Mouse (Mus musculus): Measurements from ENCODE around the gene Btbd9. TPM values are rescaled to one million over a fixed set of nuclear protein-coding genes. Genes with fewer than 3 reads are reported as not detected.

The Btbd9 gene
- polyA plus RNA-seq, 1 experiment from 2014 or later: 40.9 TPM

DNA sequence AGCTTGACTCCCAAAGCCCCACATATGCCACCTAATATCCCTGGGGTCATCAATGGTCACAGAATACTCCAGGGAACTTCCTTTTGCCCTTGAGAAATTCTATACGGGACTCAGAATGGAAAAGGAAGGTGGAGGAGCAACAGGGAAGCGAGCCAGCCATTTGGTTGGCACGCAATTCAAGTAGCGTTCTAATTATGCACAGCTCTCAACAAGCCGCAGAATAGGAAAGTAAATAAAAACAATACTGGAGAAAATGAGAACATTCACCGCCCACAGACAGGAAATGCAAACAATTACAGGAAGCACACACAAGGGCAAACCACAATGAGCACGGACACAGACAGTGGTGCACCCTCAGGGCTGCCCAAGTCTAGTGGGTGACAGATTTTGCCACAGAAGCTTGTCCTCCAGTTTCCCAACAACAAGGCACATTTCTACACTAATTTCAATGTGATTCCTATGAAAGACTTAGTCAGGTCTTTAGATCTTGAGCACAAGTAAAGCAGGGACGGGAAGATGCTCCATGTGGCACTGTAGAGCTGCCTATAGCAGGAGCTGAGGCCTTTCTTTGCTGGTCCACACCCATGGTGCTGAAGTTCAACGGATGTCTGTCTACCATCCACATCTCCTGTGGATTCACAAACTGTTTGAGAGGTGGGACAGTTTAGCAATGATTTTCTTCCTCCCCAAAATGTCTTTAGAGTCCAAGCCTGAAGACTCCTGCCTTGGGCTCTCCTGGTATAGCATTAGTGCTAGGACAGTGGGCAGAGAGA lies 232.4 kb downstream of the Btbd9 start:
- no peak overlapping the region for H3K27ac ChIP-seq (replicated peaks in 1 of 2; ENCODE audit: control insufficient read depth in 1 of 2, insufficient read depth in 1 of 2, low read depth in 2 of 2, low read length in 2 of 2)
- peaks cover 13 to 14% of the 10 kb centered on the region in 2 experiments for H3K4me1 ChIP-seq (ENCODE audit: control insufficient read depth in 2 of 2, insufficient read depth in 2 of 2, low read length in 2 of 2)
- 76% methylated on average over 9 of the region's 9 CpGs for WGBS
- H3K9me3 ChIP-seq (ENCODE audit: control insufficient read depth, low read length): no peaks in the 10 kb centered on the region
- no peak for ATAC-seq (ENCODE audit: insufficient number of reproducible peaks, insufficient read depth, low FRiP score, low read depth)
- H3K4me3 ChIP-seq (ENCODE audit: control insufficient read depth in 1 of 2, insufficient read depth in 1 of 2, low read depth in 1 of 2, low read length in 2 of 2): no peak overlapping the region
- no peaks in the 10 kb centered on the region for H3K27me3 ChIP-seq (ENCODE audit: control insufficient read depth, insufficient read depth, low read length)
- no peaks in the 10 kb centered on the region for H3K36me3 ChIP-seq (ENCODE audit: control insufficient read depth, insufficient read depth, low read length)
- no peak overlapping the region for H3K9ac ChIP-seq (ENCODE audit: low read length)
- H3K4me2 ChIP-seq (ENCODE audit: low read length): no peak overlapping the region

DNA sequence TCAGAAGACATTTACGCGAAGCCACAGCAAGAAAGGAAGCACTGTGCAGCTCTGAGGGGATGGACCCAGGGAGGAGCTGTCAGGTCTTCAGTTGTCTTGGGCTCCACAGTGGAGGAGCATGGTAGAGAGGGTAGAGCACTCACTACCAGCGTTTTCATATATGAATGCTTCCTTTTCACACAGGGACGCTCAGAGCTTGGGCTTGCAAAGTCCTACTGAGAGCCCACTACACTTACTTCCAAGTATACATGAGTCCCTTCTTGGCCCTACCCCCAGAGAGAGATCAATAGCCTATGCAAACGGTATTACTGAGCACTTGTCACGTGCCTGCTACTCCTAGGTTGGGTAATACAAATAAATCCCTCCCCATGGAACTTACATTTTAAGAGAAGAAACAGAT lies 234.7 kb downstream of the Btbd9 start:
- no peak for ATAC-seq (ENCODE audit: insufficient number of reproducible peaks, insufficient read depth, low FRiP score, low read depth)
- Histone ChIP-seq H3K4me3 (ENCODE audit: control insufficient read depth in 1 of 2, insufficient read depth in 1 of 2, low read depth in 1 of 2, low read length in 2 of 2) (no peak overlapping the region), H3K4me1 (ENCODE audit: control insufficient read depth in 2 of 2, insufficient read depth in 2 of 2, low read length in 2 of 2) (peaks cover under 1 to 4% of the 10 kb centered on the region in 2 experiments; a peak in 2 of 4 replicates), H3K36me3 (ENCODE audit: control insufficient read depth, insufficient read depth, low read length) (no peaks in the 10 kb centered on the region), H3K9me3 (ENCODE audit: control insufficient read depth, low read length) (no peaks in the 10 kb centered on the region), H3K9ac (ENCODE audit: low read length) (no peak overlapping the region), H3K4me2 (ENCODE audit: low read length) (no peak overlapping the region), H3K27me3 (ENCODE audit: control insufficient read depth, insufficient read depth, low read length) (no peaks in the 10 kb centered on the region), H3K27ac (replicated peaks in 1 of 2; ENCODE audit: control insufficient read depth in 1 of 2, insufficient read depth in 1 of 2, low read depth in 2 of 2, low read length in 2 of 2) (no peak overlapping the region)
- 87% methylated on average over 6 of the region's 6 CpGs for WGBS

DNA sequence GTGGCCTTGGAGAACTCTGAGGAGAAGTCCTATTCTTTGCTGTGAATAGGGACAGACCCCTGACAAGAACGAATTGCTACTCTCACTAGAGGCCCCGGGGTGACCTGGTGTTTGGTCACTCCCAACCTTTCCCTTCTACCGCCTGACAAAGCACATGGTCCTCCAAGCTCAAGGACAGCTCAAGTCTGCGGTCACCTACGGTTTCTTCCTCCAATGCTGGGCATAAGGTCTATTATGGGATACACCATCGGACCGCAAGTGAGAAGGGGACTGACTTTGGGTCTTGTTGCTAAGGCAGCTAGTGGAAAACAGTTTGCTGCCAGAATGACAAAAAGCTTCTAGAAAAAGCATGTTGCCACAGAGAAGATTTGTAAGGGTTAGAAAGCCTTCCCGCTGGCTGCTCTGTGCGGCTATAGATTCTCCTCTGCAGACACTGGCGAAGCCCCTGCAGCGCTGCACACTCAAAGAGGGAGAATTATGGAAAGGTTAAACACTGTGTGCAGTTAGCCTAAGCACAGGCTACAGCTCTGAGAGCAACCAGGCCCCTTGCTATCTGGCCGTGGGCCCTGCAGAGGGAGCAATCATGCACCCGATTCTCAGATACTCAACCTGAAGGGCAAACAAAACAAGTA lies 235.7 kb downstream of the Btbd9 start:
- no peak overlapping the region for H3K4me3 ChIP-seq (ENCODE audit: control insufficient read depth in 1 of 2, insufficient read depth in 1 of 2, low read depth in 1 of 2, low read length in 2 of 2)
- H3K4me1 ChIP-seq (ENCODE audit: control insufficient read depth in 2 of 2, insufficient read depth in 2 of 2, low read length in 2 of 2): peaks cover 4 to 5% of the 10 kb centered on the region in 2 experiments; a peak in 3 of 4 replicates
- no peaks in the 10 kb centered on the region for H3K36me3 ChIP-seq (ENCODE audit: control insufficient read depth, insufficient read depth, low read length)
- no peak overlapping the region for H3K9ac ChIP-seq (ENCODE audit: low read length)
- no peaks in the 10 kb centered on the region for H3K27me3 ChIP-seq (ENCODE audit: control insufficient read depth, insufficient read depth, low read length)
- no peak overlapping the region for H3K27ac ChIP-seq (replicated peaks in 1 of 2; ENCODE audit: control insufficient read depth in 1 of 2, insufficient read depth in 1 of 2, low read depth in 2 of 2, low read length in 2 of 2)
- 71% methylated on average over 13 of the region's 13 CpGs for WGBS
- H3K4me2 ChIP-seq (ENCODE audit: low read length): no peak overlapping the region
- no peaks in the 10 kb centered on the region for H3K9me3 ChIP-seq (ENCODE audit: control insufficient read depth, low read length)
- ATAC-seq (ENCODE audit: insufficient number of reproducible peaks, insufficient read depth, low FRiP score, low read depth): no peak

DNA sequence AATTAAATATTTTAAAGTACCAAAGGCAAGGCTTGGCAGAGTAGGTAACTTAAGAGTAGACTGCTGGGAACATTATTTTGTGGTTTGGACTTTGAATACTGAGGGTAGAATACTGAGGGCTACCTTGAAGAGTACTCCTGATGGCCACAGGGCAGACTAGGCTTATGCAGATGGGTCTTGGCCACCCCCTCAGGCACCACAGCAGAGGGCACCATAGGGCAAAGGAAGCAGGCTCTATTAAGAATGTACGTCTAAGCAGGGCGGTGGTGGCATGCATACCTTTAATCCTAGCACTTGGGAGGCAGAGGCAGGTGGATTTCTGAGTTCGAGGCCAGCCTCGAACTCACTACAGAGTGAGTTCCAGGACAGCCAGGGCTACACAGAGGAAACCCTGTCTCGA lies 237.0 kb downstream of the Btbd9 start:
- no peaks in the 10 kb centered on the region for H3K9me3 ChIP-seq (ENCODE audit: control insufficient read depth, low read length)
- 93% methylated on average over 5 of the region's 5 CpGs for WGBS
- ATAC-seq (ENCODE audit: insufficient number of reproducible peaks, insufficient read depth, low FRiP score, low read depth): no peak
- H3K27ac ChIP-seq (replicated peaks in 1 of 2; ENCODE audit: control insufficient read depth in 1 of 2, insufficient read depth in 1 of 2, low read depth in 2 of 2, low read length in 2 of 2): no peak overlapping the region
- H3K27me3 ChIP-seq (ENCODE audit: control insufficient read depth, insufficient read depth, low read length): no peaks in the 10 kb centered on the region
- H3K9ac ChIP-seq (ENCODE audit: low read length): no peak overlapping the region
- H3K4me1 ChIP-seq (ENCODE audit: control insufficient read depth in 2 of 2, insufficient read depth in 2 of 2, low read length in 2 of 2): peaks cover 4 to 5% of the 10 kb centered on the region in 2 experiments; a peak in 3 of 4 replicates
- H3K4me2 ChIP-seq (ENCODE audit: low read length): no peak overlapping the region
- H3K4me3 ChIP-seq (ENCODE audit: control insufficient read depth in 1 of 2, insufficient read depth in 1 of 2, low read depth in 1 of 2, low read length in 2 of 2): no peak overlapping the region
- no peaks in the 10 kb centered on the region for H3K36me3 ChIP-seq (ENCODE audit: control insufficient read depth, insufficient read depth, low read length)

DNA sequence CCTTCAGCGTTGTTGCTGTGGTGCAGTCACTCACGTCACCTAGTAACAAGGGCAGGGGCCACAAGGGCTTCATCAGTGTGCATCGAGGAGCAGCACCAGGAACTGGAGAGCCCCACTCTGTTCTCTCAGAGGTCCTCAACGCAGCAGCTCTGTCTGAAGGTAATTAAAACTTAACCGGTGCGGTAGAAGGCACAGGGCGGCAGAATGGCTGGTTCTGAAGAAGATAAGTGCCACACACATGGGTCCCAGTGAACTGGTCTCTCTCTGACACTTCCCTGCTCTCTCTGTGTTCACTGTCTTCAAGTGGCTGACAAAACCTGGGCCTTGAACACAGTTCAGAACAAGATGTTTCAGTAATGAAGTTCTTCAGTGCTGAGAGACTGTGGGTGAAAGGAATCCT lies 239.5 kb downstream of the Btbd9 start:
- Histone ChIP-seq H3K27ac (replicated peaks in 1 of 2; ENCODE audit: control insufficient read depth in 1 of 2, insufficient read depth in 1 of 2, low read depth in 2 of 2, low read length in 2 of 2) (no peak overlapping the region), H3K9me3 (ENCODE audit: control insufficient read depth, low read length) (no peaks in the 10 kb centered on the region), H3K36me3 (ENCODE audit: control insufficient read depth, insufficient read depth, low read length) (no peaks in the 10 kb centered on the region), H3K9ac (ENCODE audit: low read length) (no peak overlapping the region), H3K4me1 (ENCODE audit: control insufficient read depth in 2 of 2, insufficient read depth in 2 of 2, low read length in 2 of 2) (peaks cover 4 to 5% of the 10 kb centered on the region in 2 experiments; a peak in 3 of 4 replicates), H3K4me2 (ENCODE audit: low read length) (no peak overlapping the region), H3K4me3 (ENCODE audit: control insufficient read depth in 1 of 2, insufficient read depth in 1 of 2, low read depth in 1 of 2, low read length in 2 of 2) (no peak overlapping the region), H3K27me3 (ENCODE audit: control insufficient read depth, insufficient read depth, low read length) (no peaks in the 10 kb centered on the region)
- WGBS: 59% methylated on average over 7 of the region's 7 CpGs
- no peak for ATAC-seq (ENCODE audit: insufficient number of reproducible peaks, insufficient read depth, low FRiP score, low read depth)

DNA sequence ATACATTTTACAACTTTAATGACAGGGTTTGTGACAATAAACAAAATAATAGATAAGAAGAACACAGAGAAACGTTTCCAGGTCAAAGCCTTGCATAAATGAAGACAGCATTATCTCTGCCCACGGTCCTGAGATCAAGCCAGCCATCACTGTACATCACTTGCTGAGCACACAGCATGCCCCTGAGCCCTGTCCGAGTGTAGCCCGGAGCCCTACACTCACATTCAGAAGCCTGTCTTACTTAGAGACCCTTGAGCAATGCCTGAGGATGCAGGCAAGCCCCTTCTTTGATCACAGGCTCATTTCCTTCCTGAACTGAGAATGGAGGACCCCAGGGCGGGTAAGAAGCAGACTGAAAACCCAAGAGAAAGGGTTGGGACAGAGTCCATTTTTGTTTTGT lies 240.0 kb downstream of the Btbd9 start:
- no peak overlapping the region for H3K27ac ChIP-seq (replicated peaks in 1 of 2; ENCODE audit: control insufficient read depth in 1 of 2, insufficient read depth in 1 of 2, low read depth in 2 of 2, low read length in 2 of 2)
- no peaks in the 10 kb centered on the region for H3K36me3 ChIP-seq (ENCODE audit: control insufficient read depth, insufficient read depth, low read length)
- H3K9me3 ChIP-seq (ENCODE audit: control insufficient read depth, low read length): no peaks in the 10 kb centered on the region
- no peak overlapping the region for H3K4me3 ChIP-seq (ENCODE audit: control insufficient read depth in 1 of 2, insufficient read depth in 1 of 2, low read depth in 1 of 2, low read length in 2 of 2)
- ATAC-seq (ENCODE audit: insufficient number of reproducible peaks, insufficient read depth, low FRiP score, low read depth): no peak
- no peaks in the 10 kb centered on the region for H3K27me3 ChIP-seq (ENCODE audit: control insufficient read depth, insufficient read depth, low read length)
- H3K9ac ChIP-seq (ENCODE audit: low read length): no peak overlapping the region
- no peak overlapping the region for H3K4me2 ChIP-seq (ENCODE audit: low read length)
- WGBS: 53% methylated on average over 5 of the region's 5 CpGs
- H3K4me1 ChIP-seq (ENCODE audit: control insufficient read depth in 2 of 2, insufficient read depth in 2 of 2, low read length in 2 of 2): peaks cover 4 to 5% of the 10 kb centered on the region in 2 experiments; a peak in 3 of 4 replicates

DNA sequence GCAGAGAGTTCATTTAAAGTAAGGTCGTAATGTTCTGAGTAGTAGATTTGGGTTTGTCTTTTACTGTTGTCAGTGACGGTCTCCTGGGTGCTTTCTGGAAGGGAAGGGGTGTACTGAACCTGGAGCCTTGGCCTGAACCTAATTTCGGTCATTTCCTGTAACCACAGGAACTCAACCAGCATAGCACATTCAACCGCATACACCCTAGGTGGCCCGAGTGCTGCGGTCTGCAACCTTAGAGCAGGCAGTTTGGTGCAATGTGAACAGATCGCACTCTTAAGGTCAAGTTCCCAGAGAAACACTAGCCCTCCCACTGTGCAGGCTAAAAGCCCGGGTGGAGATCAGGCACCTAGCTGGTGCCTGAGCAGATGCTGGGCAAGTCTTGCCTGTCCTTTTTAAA lies 240.5 kb downstream of the Btbd9 start:
- peaks cover 4 to 5% of the 10 kb centered on the region in 2 experiments; a peak in 3 of 4 replicates for H3K4me1 ChIP-seq (ENCODE audit: control insufficient read depth in 2 of 2, insufficient read depth in 2 of 2, low read length in 2 of 2)
- H3K4me2 ChIP-seq (ENCODE audit: low read length): no peak overlapping the region
- no peak overlapping the region for H3K9ac ChIP-seq (ENCODE audit: low read length)
- H3K9me3 ChIP-seq (ENCODE audit: control insufficient read depth, low read length): no peaks in the 10 kb centered on the region
- no peaks in the 10 kb centered on the region for H3K36me3 ChIP-seq (ENCODE audit: control insufficient read depth, insufficient read depth, low read length)
- WGBS: 57% methylated on average over 8 of the region's 8 CpGs
- H3K27me3 ChIP-seq (ENCODE audit: control insufficient read depth, insufficient read depth, low read length): no peaks in the 10 kb centered on the region
- H3K27ac ChIP-seq (replicated peaks in 1 of 2; ENCODE audit: control insufficient read depth in 1 of 2, insufficient read depth in 1 of 2, low read depth in 2 of 2, low read length in 2 of 2): no peak overlapping the region
- no peak overlapping the region for H3K4me3 ChIP-seq (ENCODE audit: control insufficient read depth in 1 of 2, insufficient read depth in 1 of 2, low read depth in 1 of 2, low read length in 2 of 2)
- no peak for ATAC-seq (ENCODE audit: insufficient number of reproducible peaks, insufficient read depth, low FRiP score, low read depth)

Data from heart, embryonic 14.5 days (tissue).